ENCODE assay signal across 17 mouse cellular contexts in the genomic region with DNA sequence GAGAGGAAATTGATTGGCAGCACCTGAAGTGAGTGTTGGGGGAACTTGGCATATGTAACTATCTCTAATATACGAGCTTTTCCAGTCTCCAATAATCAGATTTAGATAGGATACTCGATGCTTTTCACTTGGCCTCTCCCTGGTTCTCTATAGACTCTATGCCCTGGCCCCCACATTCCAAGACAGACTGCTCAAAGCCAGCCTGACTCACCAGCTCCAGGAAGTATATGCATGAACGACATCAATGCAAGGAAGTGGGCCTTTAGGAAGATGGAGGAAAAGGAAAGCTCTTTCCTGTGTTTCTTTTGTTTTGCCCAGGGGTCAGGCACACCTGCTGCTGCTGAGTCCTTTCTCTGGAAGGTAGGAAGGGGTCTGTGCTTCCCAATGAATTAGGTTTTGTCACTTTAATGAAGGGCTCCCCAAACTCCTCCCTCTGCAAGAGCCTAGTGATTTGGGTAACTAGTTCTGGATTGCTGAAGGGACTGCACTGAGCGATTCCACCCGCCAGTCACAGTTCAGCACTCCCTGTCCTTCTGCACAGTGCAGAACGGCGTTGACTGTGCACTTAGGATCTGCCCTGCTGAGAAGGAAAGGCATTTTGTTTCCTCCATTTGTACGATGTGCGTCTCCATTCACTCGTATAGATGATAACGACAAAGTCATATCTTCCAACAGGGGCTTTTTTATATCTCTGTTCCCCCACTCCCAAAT.
DNase-seq lines count a peak whose midpoint lies in the region; ATAC-seq and TF ChIP-seq lines count a peak whose summit lies in the region.
"Had no signal": no experiment of that assay in that cellular context is flagged by ENCODE, and none has a peak within 500 bp of the region (broad histone marks: within the 10 kb centered on the region; RNA-seq: fewer than 3 reads in every experiment).

No protein-coding gene starts in this region.

- no peak for DNase-seq in heart, adult 9 months (ENCODE audit: low spot score in 2 of 2)
- DNase-seq in kidney, adult 9 months = no peak
- peak; percentile 40 for DNase-seq in lung, postnatal 0 days (ENCODE audit: low spot score)
- DNase-seq in lung, postnatal 10 days = no peak
- DNase-seq: cerebellum, adult 9-11 months; gastrocnemius, adult 2 months; kidney, postnatal 10 days; layer of hippocampus, adult 9-11 months; thymus, adult 2 months had no signal

- whole genome bisulfite sequencing in heart, embryonic 13.5 days = 31% methylated on average over 11 of the region's 11 CpGs
- 57% methylated on average over 11 of the region's 11 CpGs for WGBS in kidney, embryonic 14.5 days
- 52% methylated on average over 11 of the region's 11 CpGs for WGBS in lung, postnatal 0 days
- 53% methylated on average over 11 of the region's 11 CpGs for WGBS in neural tube, embryonic 14.5 days

- H3K27ac ChIP-seq in heart, embryonic 13.5 days (replicated peaks) = peak overlapping the region; percentile 50
- peak overlapping the region; percentile 42; the same call in 1 of the 2 replicates for H3K27ac ChIP-seq in kidney, embryonic 14.5 days (ENCODE audit: low read depth, low read length)
- no peak overlapping the region; the same call in 1 of the 2 replicates for H3K27ac ChIP-seq in lung, postnatal 0 days (ENCODE audit: low read length)
- H3K27ac ChIP-seq in neural tube, embryonic 14.5 days (ENCODE audit: low read depth, low read length) = peak overlapping the region; percentile 23; the same call in 1 of the 2 replicates
- H3K27ac ChIP-seq: embryonic facial prominence, embryonic 13.5 days; gastrocnemius, adult 2 months; limb, embryonic 13.5 days; liver, embryonic 14.5 days; midbrain, embryonic 15.5 days had no signal

- peak overlapping the region; percentile 14; the same call in 1 of the 2 replicates for H3K4me2 ChIP-seq in heart, embryonic 13.5 days
- no peak overlapping the region for H3K4me2 ChIP-seq in kidney, embryonic 14.5 days (replicated peaks; ENCODE audit: low read depth, low read length)
- H3K4me2 ChIP-seq in lung, postnatal 0 days (replicated peaks; ENCODE audit: low read depth, low read length) = no peak overlapping the region
- H3K4me2 ChIP-seq in neural tube, embryonic 14.5 days (ENCODE audit: low read depth, low read length) = no peak overlapping the region
- H3K4me2 ChIP-seq: embryonic facial prominence, embryonic 13.5 days; limb, embryonic 13.5 days; midbrain, embryonic 15.5 days had no signal

- 0 out of 2 replicates have a peak, but pooled peaks cover 6% of the 10 kb centered on the region for H3K36me3 ChIP-seq in heart, embryonic 13.5 days
- no peaks in the 10 kb centered on the region for H3K36me3 ChIP-seq in kidney, embryonic 14.5 days (ENCODE audit: control insufficient read depth, insufficient read depth, low read length)
- H3K36me3 ChIP-seq in lung, postnatal 0 days (ENCODE audit: insufficient read depth, low read length) = peaks cover 3% of the 10 kb centered on the region; the same call in 1 of the 2 replicates
- no peaks in the 10 kb centered on the region for H3K36me3 ChIP-seq in neural tube, embryonic 14.5 days (ENCODE audit: control insufficient read depth, insufficient read depth, low read length)
- H3K36me3 ChIP-seq: embryonic facial prominence, embryonic 13.5 days; midbrain, embryonic 15.5 days had no signal

- TF ChIP-seq CTCF in lung, postnatal 0 days (IDR thresholded peaks at IDR 0.05) = no peak

- H3K9ac ChIP-seq in heart, embryonic 13.5 days = peak overlapping the region; percentile 21; the same call in 1 of the 2 replicates
- H3K9ac ChIP-seq in kidney, embryonic 14.5 days (ENCODE audit: low read depth, low read length) = no peak overlapping the region
- no peak overlapping the region for H3K9ac ChIP-seq in lung, postnatal 0 days (replicated peaks; ENCODE audit: low read depth)
- H3K9ac ChIP-seq in neural tube, embryonic 14.5 days (replicated peaks; ENCODE audit: low read depth, low read length) = no peak overlapping the region
- H3K9ac ChIP-seq: embryonic facial prominence, embryonic 13.5 days; limb, embryonic 13.5 days; liver, embryonic 14.5 days; midbrain, embryonic 15.5 days had no signal

- no peaks in the 10 kb centered on the region for H3K9me3 ChIP-seq in heart, embryonic 13.5 days
- H3K9me3 ChIP-seq in kidney, embryonic 14.5 days (ENCODE audit: control insufficient read depth, low read length) = no peaks in the 10 kb centered on the region
- no peaks in the 10 kb centered on the region for H3K9me3 ChIP-seq in lung, postnatal 0 days (ENCODE audit: low read length)
- H3K9me3 ChIP-seq in neural tube, embryonic 14.5 days (ENCODE audit: control insufficient read depth, low read length) = no peaks in the 10 kb centered on the region
- H3K9me3 ChIP-seq: embryonic facial prominence, embryonic 13.5 days; limb, embryonic 13.5 days; midbrain, embryonic 15.5 days had no signal

- ATAC-seq in heart, embryonic 13.5 days (ENCODE audit: extremely low read depth, insufficient number of reproducible peaks, low FRiP score, low TSS enrichment) = no peak
- ATAC-seq in kidney, embryonic 14.5 days (ENCODE audit: low FRiP score, low TSS enrichment) = peak; percentile 78
- ATAC-seq in lung, postnatal 0 days = no peak; the same call in 1 of the 2 replicates
- no peak for ATAC-seq in neural tube, embryonic 14.5 days (ENCODE audit: low read depth)
- ATAC-seq: inflammation-experienced regulatory T-cells, adult 6 months; midbrain, embryonic 15.5 days had no signal

- TF ChIP-seq EP300 in lung, postnatal 0 days (IDR thresholded peaks at IDR 0.05) = no peak

- no peak overlapping the region for H3K4me3 ChIP-seq in heart, embryonic 13.5 days
- H3K4me3 ChIP-seq in kidney, embryonic 14.5 days (ENCODE audit: low read length) = no peak overlapping the region
- H3K4me3 ChIP-seq in lung, postnatal 0 days (ENCODE audit: low read depth, low read length) = no peak overlapping the region
- no peak overlapping the region for H3K4me3 ChIP-seq in neural tube, embryonic 14.5 days (ENCODE audit: low read depth, low read length)
- H3K4me3 ChIP-seq: embryonic facial prominence, embryonic 13.5 days; gastrocnemius, adult 2 months; limb, embryonic 13.5 days; midbrain, embryonic 15.5 days had no signal

- peaks cover 85% of the 10 kb centered on the region for H3K4me1 ChIP-seq in heart, embryonic 13.5 days
- peaks cover 8% of the 10 kb centered on the region; the same call in 1 of the 2 replicates for H3K4me1 ChIP-seq in kidney, embryonic 14.5 days (ENCODE audit: control insufficient read depth, insufficient read depth, low read length)
- peaks cover 12% of the 10 kb centered on the region; the same call in 1 of the 2 replicates for H3K4me1 ChIP-seq in lung, postnatal 0 days (ENCODE audit: insufficient read depth, low read depth, low read length)
- H3K4me1 ChIP-seq in neural tube, embryonic 14.5 days (ENCODE audit: control insufficient read depth, insufficient read depth, low read length) = peaks cover 12% of the 10 kb centered on the region

- no peaks in the 10 kb centered on the region for H3K27me3 ChIP-seq in heart, embryonic 13.5 days (replicated peaks)
- no peaks in the 10 kb centered on the region for H3K27me3 ChIP-seq in kidney, embryonic 14.5 days (ENCODE audit: control insufficient read depth, insufficient read depth, low read length)
- no peaks in the 10 kb centered on the region for H3K27me3 ChIP-seq in lung, postnatal 0 days (replicated peaks; ENCODE audit: insufficient read depth, low read length)
- H3K27me3 ChIP-seq in neural tube, embryonic 14.5 days (ENCODE audit: control insufficient read depth, insufficient read depth, low read length) = no peaks in the 10 kb centered on the region
- H3K27me3 ChIP-seq: embryonic facial prominence, embryonic 13.5 days; limb, embryonic 13.5 days; midbrain, embryonic 15.5 days had no signal
